Mouse (Mus musculus) midbrain, postnatal 0 days (tissue): ENCODE results near the gene Olfr58. TPM values are rescaled to one million over a fixed set of nuclear protein-coding genes. Genes with fewer than 3 reads are reported as not detected.
"Not testable (repeated sequence)": the region's sequence is repeated elsewhere in the genome, so short reads cannot be mapped to it uniquely, and the experiment has no call there.

Source experiments
- ATAC-seq: fragments of 200-750 bp; cut with Nextera tagmentation; 2 replicates; pipeline ENCODE4 v1.8.0; 2017; ENCODE audit warnings: moderate number of reproducible peaks, mild to moderate bottlenecking, moderate TSS enrichment, moderate library complexity; ENCODE audit not compliant: low FRiP score
- DNase-seq: peaks from one replicate; pipeline ENCODE4 v3.0.0-alpha.2; 2015; ENCODE audit warnings: low spot score
- H3K27ac ChIP-seq: fragments of 300-500 bp; sonication (generic); 2 replicates; pipeline ENCODE4 v1.5.1; 2014; ENCODE audit warnings: low read depth, mild to moderate bottlenecking, low read length, mixed read lengths
- H3K27me3 ChIP-seq: fragments of 300-500 bp; sonication (generic); 2 replicates; pipeline ENCODE4 v1.6.1; 2014; ENCODE audit warnings: low read length, control low read depth, mixed read lengths; ENCODE audit not compliant: insufficient read depth
- H3K36me3 ChIP-seq: fragments of 300-500 bp; sonication (generic); 2 replicates; pipeline ENCODE4 v1.6.1; 2014; ENCODE audit warnings: low read length, control low read depth, mixed read lengths; ENCODE audit not compliant: insufficient read depth
- H3K4me1 ChIP-seq: fragments of 300-500 bp; sonication (generic); 2 replicates; pipeline ENCODE4 v1.6.1; 2014; ENCODE audit warnings: mild to moderate bottlenecking, control low read depth, antibody characterized with exemption, low read length, mixed read lengths; ENCODE audit not compliant: insufficient read depth
- H3K4me2 ChIP-seq: fragments of 300-500 bp; sonication (generic); 2 replicates; pipeline ENCODE4 v1.6.1; 2014; ENCODE audit warnings: low read depth, mild to moderate bottlenecking, low read length, mixed read lengths; ENCODE audit not compliant: poor library complexity, severe bottlenecking
- H3K4me3 ChIP-seq: fragments of 300-500 bp; sonication (generic); 2 replicates; pipeline ENCODE4 v1.5.1; 2014; ENCODE audit warnings: low read depth, mild to moderate bottlenecking, low read length, moderate library complexity
- H3K9ac ChIP-seq: fragments of 300-500 bp; sonication (generic); replicated peaks from 2 replicates; pipeline ENCODE4 v1.6.1; 2014; ENCODE audit warnings: mild to moderate bottlenecking, low read length, moderate library complexity, mixed read lengths; ENCODE audit not compliant: poor library complexity, severe bottlenecking
- H3K9me3 ChIP-seq: fragments of 300-500 bp; sonication (generic); 2 replicates; pipeline ENCODE4 v1.6.1; 2016; ENCODE audit warnings: low read length, control low read depth
- CTCF ChIP-seq: IDR thresholded peaks from 2 replicates; pipeline ENCODE4 v1.5.1; 2016; ENCODE audit warnings: antibody characterized with exemption, mild to moderate bottlenecking
- WGBS: fragments of 180-500 bp; shearing (Covaris S2); extraction: QIAGEN DNeasy Blood & Tissue Kit; methylation state at CpG from one replicate; pipeline ENCODE4 v1.1.7; 2014; 5-methylcytosine and 5-hydroxymethylcytosine counted together
- polyA plus RNA-seq: library from polyadenylated mRNA; unstranded; fragments of >200 nt; fragmentation: Nextera tagmentation; extraction: Ambion mirVana; gene quantifications from 2 replicates; pipeline ENCODE4 v1.2.1, GENCODE M21; 2015
- total RNA-seq: library from RNA; depleted of rRNA; stranded (reverse); fragments of >200 nt; gene quantifications from 2 replicates; pipeline ENCODE4 v1.2.3, GENCODE M21; 2014; rRNA removed

The Olfr58 gene
- not detected in 2 replicates for total RNA-seq
- not detected in 2 replicates for polyA plus RNA-seq

DNA sequence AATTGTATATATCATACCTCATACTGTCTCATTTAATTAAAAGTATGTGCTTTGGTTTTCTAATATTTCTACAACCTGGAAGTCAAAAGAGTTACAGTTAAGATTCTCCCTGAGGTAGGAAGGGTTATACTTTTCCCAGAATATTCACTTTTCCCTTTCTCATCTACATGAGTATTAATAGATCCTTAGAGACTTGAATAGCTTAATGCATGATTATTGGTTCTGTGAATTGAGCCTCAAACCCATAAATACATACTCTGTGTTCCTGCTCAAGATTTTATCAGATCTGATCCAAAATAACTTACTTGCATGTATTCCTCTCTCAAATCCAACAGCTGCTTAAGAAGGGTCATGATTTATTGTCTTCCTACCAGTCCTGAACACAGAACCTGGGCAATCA lies at the start of gene Olfr58:
Gene Olfr58, plus strand, starts transcription at position 301 of the 400 bp plus-strand sequence.
- no peak for DNase-seq
- no peak within 1 kb of the TSS for H3K4me3 ChIP-seq
- no peak within 1 kb of the TSS for H3K4me2 ChIP-seq
- peaks cover 1% of the 10 kb centered on the region; the same call in 1 of the 2 replicates for H3K9me3 ChIP-seq
- no peak for ATAC-seq
- no peaks in the 10 kb centered on the region for H3K27me3 ChIP-seq
- no peaks in the 10 kb centered on the region for H3K4me1 ChIP-seq
- no peaks in the 10 kb centered on the region for H3K36me3 ChIP-seq
- H3K9ac ChIP-seq, result no peak within 1 kb of the TSS
- no peak within 1 kb of the TSS for H3K27ac ChIP-seq
- no peak for TF ChIP-seq CTCF

DNA sequence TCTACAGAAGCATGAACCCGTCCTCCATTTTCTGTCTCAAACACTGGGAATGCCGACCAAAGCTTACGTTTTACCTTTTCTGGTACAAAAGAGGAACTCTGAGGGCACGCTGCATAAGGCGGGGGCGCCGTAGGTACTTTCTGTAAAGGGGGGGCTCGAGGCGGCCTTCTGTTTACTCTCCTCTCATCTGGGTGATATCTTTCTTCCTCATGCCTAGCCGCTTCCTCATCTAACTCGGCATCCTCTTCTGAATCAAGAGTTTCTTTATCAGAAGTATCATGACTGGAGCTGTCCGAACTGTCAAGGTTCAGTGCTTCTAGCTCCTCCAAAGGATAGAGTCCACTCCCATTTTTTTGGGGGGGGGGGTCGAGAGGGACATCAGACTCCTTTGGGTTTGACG lies 10.9 kb upstream of the Olfr58 start:
- no peaks in the 10 kb centered on the region for H3K27me3 ChIP-seq
- DNase-seq, result no peak
- H3K27ac ChIP-seq, result no peak overlapping the region
- ATAC-seq, result no peak
- no peak overlapping the region for H3K9ac ChIP-seq
- peaks cover 39% of the 10 kb centered on the region; the same call in 1 of the 2 replicates for H3K9me3 ChIP-seq
- no peak for TF ChIP-seq CTCF
- H3K4me2 ChIP-seq, result no peak overlapping the region
- 85% methylated on average over 14 of the region's 14 CpGs for WGBS
- no peaks in the 10 kb centered on the region for H3K4me1 ChIP-seq
- H3K36me3 ChIP-seq, result no peaks in the 10 kb centered on the region
- H3K4me3 ChIP-seq, result no peak overlapping the region

- no peak overlapping the region for H3K4me2 ChIP-seq
- TF ChIP-seq CTCF, result no peak
- peaks cover 37% of the 10 kb centered on the region; the same call in 1 of the 2 replicates for H3K9me3 ChIP-seq
- ATAC-seq (no peak), DNase-seq (no peak)
- H3K27me3 ChIP-seq, result no peaks in the 10 kb centered on the region
- no peak overlapping the region for H3K9ac ChIP-seq
- H3K4me3 ChIP-seq, result no peak overlapping the region
- 94% methylated on average over 14 of the region's 14 CpGs for WGBS
- H3K36me3 ChIP-seq, result no peaks in the 10 kb centered on the region
- no peak overlapping the region for H3K27ac ChIP-seq
- H3K4me1 ChIP-seq, result no peaks in the 10 kb centered on the region
Measured at GRCm38 (mm10) chr9:19769701-19770100, 10.4 kb upstream of the Olfr58 start.

DNA sequence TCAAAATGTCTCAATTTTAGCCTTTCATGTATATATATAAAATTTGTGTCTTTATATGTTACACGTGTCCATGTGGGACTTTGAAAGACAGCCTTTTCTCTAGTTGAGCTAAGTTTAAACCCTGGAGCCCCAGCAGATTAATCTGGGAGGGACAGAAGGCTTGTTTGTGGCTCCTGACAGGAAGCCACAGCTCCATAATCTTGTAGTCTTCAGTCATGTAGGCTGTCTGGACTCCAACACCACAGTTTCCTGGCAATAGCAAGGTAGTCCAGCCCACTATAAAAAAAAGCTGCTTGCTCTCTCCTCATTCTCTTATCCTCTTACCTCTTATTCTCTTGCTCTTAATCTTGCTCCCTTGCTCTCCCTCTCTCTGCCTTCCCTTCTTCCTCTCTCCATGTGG lies 22.9 kb downstream of the Olfr58 start:
- H3K4me3 ChIP-seq, result no peak overlapping the region
- H3K36me3 ChIP-seq, result no peaks in the 10 kb centered on the region
- DNase-seq (no peak), ATAC-seq (no peak)
- H3K27ac ChIP-seq, result no peak overlapping the region
- 77% methylated on average over 1 of the region's 1 CpGs for WGBS
- no peaks in the 10 kb centered on the region for H3K4me1 ChIP-seq
- H3K9me3 ChIP-seq, result no peaks in the 10 kb centered on the region
- H3K4me2 ChIP-seq, result no peak overlapping the region
- no peaks in the 10 kb centered on the region for H3K27me3 ChIP-seq
- no peak overlapping the region for H3K9ac ChIP-seq
- TF ChIP-seq CTCF, result no peak

DNA sequence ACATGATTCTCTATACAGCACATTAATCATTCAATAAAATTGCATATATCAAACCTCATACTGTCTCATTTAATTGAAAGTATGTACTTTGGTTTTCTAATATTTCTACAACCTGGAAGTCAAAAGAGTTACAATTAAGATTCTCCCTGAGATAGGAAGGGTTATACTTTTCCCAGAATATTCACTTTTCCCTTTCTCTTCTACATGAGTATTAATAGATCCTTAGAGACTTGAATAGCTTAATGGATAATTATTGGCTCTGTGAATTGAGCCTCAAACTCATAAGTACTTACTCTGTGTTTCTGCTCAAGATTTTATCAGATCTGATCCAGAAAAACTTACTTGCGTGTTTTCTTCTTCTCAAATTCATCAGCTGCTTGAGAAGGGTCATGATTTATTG lies 24.5 kb downstream of the Olfr58 start, which contains the start of gene Olfr859:
Gene Olfr859, plus strand, starts transcription at position 301 of the 400 bp plus-strand sequence.
- H3K27me3 ChIP-seq, H3K9ac ChIP-seq, DNase-seq, H3K4me2 ChIP-seq, H3K4me1 ChIP-seq, H3K27ac ChIP-seq, H3K36me3 ChIP-seq, ATAC-seq, H3K4me3 ChIP-seq, H3K9me3 ChIP-seq: not testable (repeated sequence)
- WGBS, result 63% methylated on average over 1 of the region's 1 CpGs

Other genes with a start within 250 kb of the Olfr58 start
- gene Olfr853, start 239.2 kb upstream of the Olfr58 start, total RNA-seq, result not detected in 2 replicates
- not detected in 2 replicates for gene Olfr853, start 239.2 kb upstream of the Olfr58 start, polyA plus RNA-seq
- not detected in 2 replicates for gene Olfr854, start 212.9 kb upstream of the Olfr58 start, total RNA-seq
- gene Olfr854, start 212.9 kb upstream of the Olfr58 start, polyA plus RNA-seq, result not detected in 2 replicates
- gene Olfr855, start 197.7 kb upstream of the Olfr58 start, total RNA-seq, result not detected in 2 replicates
- not detected in 2 replicates for gene Olfr855, start 197.7 kb upstream of the Olfr58 start, polyA plus RNA-seq
- gene Zfp317, start 158.2 kb upstream of the Olfr58 start, total RNA-seq, result 40.3 and 54.4 TPM in 2 replicates
- gene Zfp317, start 158.2 kb upstream of the Olfr58 start, polyA plus RNA-seq, result 22.1 and 22.9 TPM in 2 replicates
- not detected in 2 replicates for gene Olfr857, start 70.8 kb upstream of the Olfr58 start, total RNA-seq
- gene Olfr857, start 70.8 kb upstream of the Olfr58 start, polyA plus RNA-seq, result not detected in 2 replicates
- gene Olfr859, start 24.6 kb downstream of the Olfr58 start, total RNA-seq, result 0.11 TPM in 1 of 2 replicates, not detected in the other
- gene Olfr859, start 24.6 kb downstream of the Olfr58 start, polyA plus RNA-seq, result not detected in 2 replicates
- not detected in 2 replicates for gene Olfr860, start 69.5 kb downstream of the Olfr58 start, total RNA-seq
- gene Olfr860, start 69.5 kb downstream of the Olfr58 start, polyA plus RNA-seq, result not detected in 2 replicates
- not detected in 2 replicates for gene Olfr862, start 107.7 kb downstream of the Olfr58 start, total RNA-seq
- not detected in 2 replicates for gene Olfr862, start 107.7 kb downstream of the Olfr58 start, polyA plus RNA-seq
- gene Olfr77, start 136.6 kb downstream of the Olfr58 start, total RNA-seq, result not detected in 2 replicates
- 0.15 and 0.16 TPM in 2 replicates for gene Olfr77, start 136.6 kb downstream of the Olfr58 start, polyA plus RNA-seq
- not detected in 2 replicates for gene Olfr866, start 247.8 kb downstream of the Olfr58 start, total RNA-seq
- not detected in 2 replicates for gene Olfr866, start 247.8 kb downstream of the Olfr58 start, polyA plus RNA-seq